Mouse (Mus musculus) induced T-regulatory cell, adult 2 months (primary cell): ENCODE measurements around the gene Tnfrsf8.
A peak's percentile ranks its signal among the peaks of the same experiment; 100 is the strongest.
"Not testable (repeated sequence)": the region's sequence is repeated elsewhere in the genome, so short reads cannot be mapped to it uniquely, and the experiment has no call there.

ENCODE experiments used
- DNase-seq: peaks from one replicate; pipeline ENCODE4 v3.0.0-alpha.2; 2012; ENCODE audit warnings: low read depth

Tnfrsf8 gene

GRCm38 (mm10) chr4:145314836-145315467 lies at the start of gene Tnfrsf8:
Gene Tnfrsf8, minus strand, starts transcription at chr4:145315164.
- peak; percentile 87 for DNase-seq

- DNase-seq = not testable (repeated sequence)
Observed at GRCm38 (mm10) chr4:145361635-145362034, 46.7 kb upstream of the Tnfrsf8 start.

- DNase-seq = peak; percentile 85
Observed at GRCm38 (mm10) chr4:145361065-145361464, 46.1 kb upstream of the Tnfrsf8 start.

- DNase-seq = peak; percentile 18
Observed at GRCm38 (mm10) chr4:145360567-145360966, 45.6 kb upstream of the Tnfrsf8 start.

GRCm38 (mm10) chr4:145356234-145356633 lies 41.3 kb upstream of the Tnfrsf8 start:
- DNase-seq = no peak

- DNase-seq = peak; percentile 83
Observed at GRCm38 (mm10) chr4:145353855-145354254, 38.9 kb upstream of the Tnfrsf8 start.

- no peak for DNase-seq
Observed at GRCm38 (mm10) chr4:145344948-145345347, 30.0 kb upstream of the Tnfrsf8 start.

- DNase-seq = peak; percentile 79
Observed at GRCm38 (mm10) chr4:145341879-145342809, 27.2 kb upstream of the Tnfrsf8 start.

GRCm38 (mm10) chr4:145337906-145338858 lies 23.2 kb upstream of the Tnfrsf8 start:
- no peak for DNase-seq

GRCm38 (mm10) chr4:145336587-145336986 lies 21.6 kb upstream of the Tnfrsf8 start:
- DNase-seq = no peak

GRCm38 (mm10) chr4:145336019-145336418 lies 21.1 kb upstream of the Tnfrsf8 start:
- DNase-seq = no peak

- no peak for DNase-seq
Observed at GRCm38 (mm10) chr4:145323631-145324030, 8.7 kb upstream of the Tnfrsf8 start.

- DNase-seq = peak; percentile 34
Observed at GRCm38 (mm10) chr4:145322995-145323627, 8.1 kb upstream of the Tnfrsf8 start.

GRCm38 (mm10) chr4:145322211-145322610 lies 7.2 kb upstream of the Tnfrsf8 start:
- DNase-seq = no peak

- no peak for DNase-seq
Observed at GRCm38 (mm10) chr4:145320624-145321023, 5.7 kb upstream of the Tnfrsf8 start.

- DNase-seq = peak; percentile 76
Observed at GRCm38 (mm10) chr4:145319274-145320226, 4.6 kb upstream of the Tnfrsf8 start.

GRCm38 (mm10) chr4:145316708-145317107 lies 1.7 kb upstream of the Tnfrsf8 start:
- DNase-seq = no peak

- peak; percentile 61 for DNase-seq
Observed at GRCm38 (mm10) chr4:145313966-145314365, 998 bp downstream of the Tnfrsf8 start.

- no peak for DNase-seq
Observed at GRCm38 (mm10) chr4:145313256-145313655, 1.7 kb downstream of the Tnfrsf8 start.

- DNase-seq = peak; percentile 72
Observed at GRCm38 (mm10) chr4:145312530-145312929, 2.4 kb downstream of the Tnfrsf8 start.
